Mouse (Mus musculus) megakaryocyte, embryonic 14.5 days (primary cell): ENCODE results near the gene Sh3pxd2b. TPM values are rescaled to one million over a fixed set of nuclear protein-coding genes. Genes with fewer than 3 reads are reported as not detected.

Experiments
- H3K27me3 ChIP-seq: replicated peaks from 2 replicates; pipeline ENCODE3; 2012; ENCODE audit warnings: inconsistent platforms
- H3K36me3 ChIP-seq: replicated peaks from 2 replicates; pipeline ENCODE3; 2012; ENCODE audit warnings: low read length, inconsistent platforms, mixed read lengths
- H3K4me1 ChIP-seq: 2 replicates; pipeline ENCODE4 v1.6.1; 2012; ENCODE audit warnings: inconsistent platforms
- H3K4me3 ChIP-seq: replicated peaks from 2 replicates; pipeline ENCODE3; 2012; ENCODE audit warnings: moderate library complexity, mild to moderate bottlenecking, inconsistent platforms
- H3K9me3 ChIP-seq: 2 replicates; pipeline ENCODE4 v1.6.1; 2012; ENCODE audit warnings: inconsistent platforms
- FLI1 ChIP-seq: IDR thresholded peaks from 2 replicates; pipeline ENCODE4 v1.6.1; 2012; ENCODE audit warnings: low read length, inconsistent platforms, mixed read lengths
- GATA1 ChIP-seq: IDR thresholded peaks from 3 replicates; pipeline ENCODE4 v1.6.1; 2012; ENCODE audit warnings: mixed read lengths, low read length, inconsistent platforms, borderline replicate concordance
- polyA plus RNA-seq: library from polyadenylated mRNA; stranded (reverse); fragments of >175 nt; gene quantifications from 2 replicates; pipeline ENCODE4 v1.2.3, GENCODE M21; 2012; ENCODE audit warnings: low replicate concordance; ENCODE audit not compliant: insufficient read depth

The Sh3pxd2b gene
- polyA plus RNA-seq, 1 experiment = 2.1 TPM

GRCm38 (mm10) chr11:32368986-32369385, 21.4 kb downstream of the Sh3pxd2b start:
- Histone ChIP-seq H3K4me3 (peak overlapping the region; percentile 20), H3K9me3 (no peaks in the 10 kb centered on the region), H3K27me3 (peaks cover 9% of the 10 kb centered on the region), H3K4me1 (peaks cover 17% of the 10 kb centered on the region), H3K36me3 (peaks cover 2% of the 10 kb centered on the region)
- TF ChIP-seq GATA1 (no peak), FLI1 (no peak)

DNA sequence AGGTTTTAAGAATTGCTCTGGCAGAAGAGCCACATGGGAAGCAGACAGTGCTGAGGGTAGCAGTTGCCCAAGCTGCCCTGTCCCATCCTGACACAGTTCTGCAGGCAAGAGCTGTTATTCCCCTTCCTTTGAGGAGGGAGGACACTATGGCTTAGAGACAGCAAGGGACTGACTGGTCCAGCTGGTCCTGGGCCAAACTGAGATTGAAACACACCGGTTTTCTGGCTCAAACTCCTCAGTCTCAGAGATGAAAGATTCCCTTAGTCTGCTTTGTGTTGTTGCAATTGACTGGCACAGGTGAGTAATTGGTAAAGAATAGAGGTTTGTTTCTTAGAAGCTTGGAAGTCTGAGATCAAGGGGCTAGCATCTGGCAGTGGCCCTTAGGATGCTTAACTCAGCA, 23.3 kb downstream of the Sh3pxd2b start:
- peaks cover under 1% of the 10 kb centered on the region for H3K9me3 ChIP-seq
- TF ChIP-seq GATA1 (no peak), FLI1 (no peak)
- peaks cover 5% of the 10 kb centered on the region; the same call in 1 of the 2 replicates for H3K4me1 ChIP-seq
- H3K36me3 ChIP-seq = peaks cover 8% of the 10 kb centered on the region
- H3K4me3 ChIP-seq = no peak overlapping the region
- H3K27me3 ChIP-seq = peaks cover 13% of the 10 kb centered on the region

- H3K4me1 ChIP-seq = peaks cover 5% of the 10 kb centered on the region; the same call in 1 of the 2 replicates
- H3K9me3 ChIP-seq = peaks cover 17% of the 10 kb centered on the region
- peaks cover 22% of the 10 kb centered on the region for H3K36me3 ChIP-seq
- H3K4me3 ChIP-seq = no peak overlapping the region
- H3K27me3 ChIP-seq = peaks cover 14% of the 10 kb centered on the region
- no peak for TF ChIP-seq FLI1
- TF ChIP-seq GATA1 = no peak
These were observed 25.8 kb downstream of the Sh3pxd2b start for GRCm38 (mm10) chr11:32373266-32374026.

- H3K9me3 ChIP-seq = peaks cover 17% of the 10 kb centered on the region
- no peak overlapping the region for H3K4me3 ChIP-seq
- peaks cover 3% of the 10 kb centered on the region; the same call in 1 of the 2 replicates for H3K4me1 ChIP-seq
- H3K27me3 ChIP-seq = peaks cover 14% of the 10 kb centered on the region
- TF ChIP-seq FLI1 = no peak
- TF ChIP-seq GATA1 = no peak
- peaks cover 22% of the 10 kb centered on the region for H3K36me3 ChIP-seq
These were observed 26.5 kb downstream of the Sh3pxd2b start for GRCm38 (mm10) chr11:32374027-32374589.

DNA sequence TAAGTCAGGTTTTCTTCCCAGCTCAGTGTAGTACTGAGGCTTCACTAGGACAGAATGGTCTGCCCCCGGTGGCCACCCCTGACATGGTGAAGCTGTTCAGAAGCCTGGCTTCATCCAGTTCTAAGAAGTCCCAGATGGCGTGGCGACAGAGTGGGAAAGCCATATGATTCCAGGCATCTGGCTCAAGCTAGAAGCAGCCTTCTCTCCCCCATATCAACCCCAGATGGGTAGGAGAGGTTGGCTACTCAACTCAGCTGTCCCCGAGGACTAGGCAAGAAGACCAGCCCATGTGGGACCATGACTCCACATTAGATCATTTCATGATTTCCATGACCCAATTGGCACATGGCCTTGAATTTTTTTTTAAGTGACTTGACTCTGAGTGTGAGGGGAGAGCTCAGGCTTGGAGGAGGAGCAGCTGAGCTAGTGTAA, 27.5 kb downstream of the Sh3pxd2b start:
- Histone ChIP-seq H3K4me3 (no peak overlapping the region), H3K27me3 (peaks cover 14% of the 10 kb centered on the region), H3K4me1 (no peaks in the 10 kb centered on the region), H3K36me3 (peaks cover 22% of the 10 kb centered on the region), H3K9me3 (peaks cover 17% of the 10 kb centered on the region)
- TF ChIP-seq FLI1 (no peak), GATA1 (no peak)

DNA sequence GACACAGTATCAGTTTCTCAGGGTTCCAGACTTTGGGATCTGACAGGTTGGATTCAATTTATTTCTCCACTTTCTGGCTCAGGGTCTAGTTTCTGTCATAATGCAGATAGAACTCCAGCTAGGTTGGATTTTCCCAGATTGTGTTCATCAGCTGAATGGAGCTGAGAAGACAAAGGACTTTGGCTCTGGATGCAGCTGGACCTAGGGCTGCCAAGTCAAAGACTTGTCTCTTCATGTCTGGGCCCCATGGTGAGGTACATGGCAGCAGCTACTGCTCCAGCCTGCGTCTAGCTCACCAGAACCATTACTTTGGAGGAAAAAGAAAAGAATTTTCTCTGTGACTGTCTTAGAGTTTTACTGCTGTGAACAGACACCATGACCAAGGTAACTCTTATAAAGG, 28.5 kb downstream of the Sh3pxd2b start:
- H3K36me3 ChIP-seq = peaks cover 22% of the 10 kb centered on the region
- no peaks in the 10 kb centered on the region for H3K4me1 ChIP-seq
- peaks cover 14% of the 10 kb centered on the region for H3K27me3 ChIP-seq
- H3K9me3 ChIP-seq = peaks cover 17% of the 10 kb centered on the region
- H3K4me3 ChIP-seq = no peak overlapping the region
- TF ChIP-seq FLI1 (no peak), GATA1 (no peak)

GRCm38 (mm10) chr11:32379910-32380309, 32.3 kb downstream of the Sh3pxd2b start:
- Histone ChIP-seq H3K9me3 (peaks cover 17% of the 10 kb centered on the region), H3K4me1 (no peaks in the 10 kb centered on the region), H3K36me3 (peaks cover 18% of the 10 kb centered on the region), H3K27me3 (peaks cover 3% of the 10 kb centered on the region), H3K4me3 (no peak overlapping the region)
- no peak for TF ChIP-seq GATA1

GRCm38 (mm10) chr11:32383341-32384134, 35.9 kb downstream of the Sh3pxd2b start:
- peaks cover 6% of the 10 kb centered on the region for H3K36me3 ChIP-seq
- H3K27me3 ChIP-seq = no peaks in the 10 kb centered on the region
- no peak overlapping the region for H3K4me3 ChIP-seq
- no peaks in the 10 kb centered on the region for H3K9me3 ChIP-seq
- TF ChIP-seq FLI1 = no peak
- TF ChIP-seq GATA1 = no peak
- H3K4me1 ChIP-seq = no peaks in the 10 kb centered on the region

GRCm38 (mm10) chr11:32384135-32384801, 36.6 kb downstream of the Sh3pxd2b start:
- peaks cover 6% of the 10 kb centered on the region for H3K36me3 ChIP-seq
- H3K9me3 ChIP-seq = no peaks in the 10 kb centered on the region
- no peak for TF ChIP-seq FLI1
- TF ChIP-seq GATA1 = no peak
- H3K4me1 ChIP-seq = no peaks in the 10 kb centered on the region
- H3K4me3 ChIP-seq = no peak overlapping the region
- no peaks in the 10 kb centered on the region for H3K27me3 ChIP-seq

GRCm38 (mm10) chr11:32386043-32386442, 38.4 kb downstream of the Sh3pxd2b start:
- TF ChIP-seq GATA1 (no peak), FLI1 (no peak)
- H3K36me3 ChIP-seq = peaks cover 6% of the 10 kb centered on the region

More at GRCm38 (mm10) chr11:32386043-32386442, 38.4 kb downstream of the Sh3pxd2b start:
- H3K27me3 ChIP-seq = no peaks in the 10 kb centered on the region
- H3K4me1 ChIP-seq = no peaks in the 10 kb centered on the region
- H3K9me3 ChIP-seq = no peaks in the 10 kb centered on the region
- no peak overlapping the region for H3K4me3 ChIP-seq
